Mouse (Mus musculus): ENCODE measurements around the gene Cars2. TPM values are rescaled to one million over a fixed set of nuclear protein-coding genes. Genes with fewer than 3 reads are reported as not detected.
"Not testable (repeated sequence)": the region's sequence is repeated elsewhere in the genome, so short reads cannot be mapped to it uniquely, and the experiment has no call there.

Cars2 gene
- total RNA-seq, 2 experiments from 2014 or later = 35.1 to 35.9 TPM

DNA sequence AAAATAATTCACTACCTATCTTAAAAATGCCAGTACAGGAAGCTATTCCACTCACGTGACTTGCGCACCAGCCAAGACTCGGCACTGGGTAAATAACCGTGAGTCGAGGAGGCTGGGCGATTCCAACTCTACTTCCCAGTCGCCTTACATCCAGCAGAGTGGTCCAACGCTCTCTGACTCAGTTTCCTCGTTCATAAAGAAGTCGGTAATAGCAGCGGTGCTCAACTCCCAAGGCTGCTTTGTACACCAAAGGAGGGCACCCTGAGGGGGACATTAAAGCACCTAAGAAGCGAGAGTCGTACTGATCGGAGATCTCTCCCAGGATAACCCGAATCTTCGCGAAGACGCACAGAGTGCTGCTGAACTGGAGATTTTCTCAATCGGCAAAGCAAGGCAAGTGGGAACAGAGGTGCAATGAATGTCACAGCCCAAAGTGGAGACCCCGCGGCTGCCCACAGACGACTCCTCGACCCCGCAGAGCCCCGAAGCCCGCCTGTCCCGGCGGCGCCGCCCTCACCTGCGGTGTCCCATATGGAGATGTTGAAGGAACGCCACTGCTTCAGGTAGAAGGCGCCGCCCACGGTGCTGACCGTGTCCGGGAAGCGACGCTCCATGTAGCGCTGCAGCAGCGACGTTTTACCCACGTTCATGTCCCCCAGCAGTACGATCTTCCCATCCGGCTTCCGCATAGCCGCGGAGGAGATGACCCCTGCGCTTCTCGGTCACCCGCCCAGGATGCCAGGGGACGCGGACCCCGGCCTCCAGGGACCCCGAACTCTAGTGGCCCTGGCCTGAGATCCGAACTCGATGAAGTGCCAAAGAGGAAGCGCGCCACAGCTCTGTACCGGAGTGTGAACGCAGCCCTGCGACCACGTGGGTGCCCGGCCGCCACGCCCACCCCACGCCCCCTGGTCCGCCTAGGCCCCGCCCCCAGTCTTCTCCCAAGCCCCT lies 72.5 kb downstream of the Cars2 start, which contains the start of gene Rab20:
Rab20 (minus strand) TSS at position 900 of the 951 bp plus-strand sequence.
- intact Hi-C loops (cut with DNase I) = no loop called here
- DNase-seq = peak; percentile 87

GRCm38 (mm10) chr8:11477178-11477553 lies 73.4 kb downstream of the Cars2 start:
- DNase-seq = no peak

DNA sequence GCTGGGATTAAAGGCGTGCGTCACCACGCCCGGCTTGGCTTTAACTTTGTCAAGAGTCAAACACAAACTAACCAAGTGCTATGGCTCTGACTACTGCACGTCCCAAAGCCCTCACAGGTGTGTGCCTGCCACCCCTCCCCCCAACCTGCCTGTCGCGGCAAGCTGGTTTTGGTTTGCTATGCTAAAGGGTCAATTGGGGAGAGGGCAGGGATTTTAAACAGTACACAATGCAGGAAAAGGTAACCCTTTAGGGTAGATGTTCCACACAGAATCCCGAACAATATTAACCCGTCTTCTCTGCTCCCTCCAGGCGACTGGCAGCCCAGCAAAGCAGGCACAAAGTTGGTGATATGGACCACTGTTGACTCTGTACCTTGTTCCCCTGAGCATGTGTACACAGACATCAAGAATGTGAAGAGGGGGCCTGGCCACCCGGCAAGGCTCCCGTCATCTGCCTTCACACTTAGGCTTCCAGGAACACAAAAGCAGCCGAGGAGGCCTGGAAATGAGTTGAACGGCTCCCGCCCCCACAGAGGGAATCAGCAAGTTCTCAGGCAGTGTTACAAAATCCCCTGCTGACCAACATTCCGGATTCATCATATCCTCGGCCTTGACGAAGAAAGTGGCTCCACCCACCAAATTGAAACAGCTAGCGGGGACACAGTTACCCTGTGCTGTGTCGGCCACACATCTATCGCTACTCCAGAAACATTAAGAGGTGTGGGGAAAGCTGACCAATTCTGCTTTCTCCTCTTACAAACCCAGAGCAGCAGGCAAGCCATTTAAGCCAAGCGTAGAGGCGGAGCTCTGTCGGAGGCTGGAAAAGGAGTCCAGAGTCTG lies 74.0 kb downstream of the Cars2 start:
- DNase-seq = peak; percentile 81 to 83
- intact Hi-C loops (cut with DNase I) = no loop called here

More at GRCm38 (mm10) chr8:11477178-11477553, 73.4 kb downstream of the Cars2 start:
- intact Hi-C loops (cut with DNase I) = no loop called here

DNA sequence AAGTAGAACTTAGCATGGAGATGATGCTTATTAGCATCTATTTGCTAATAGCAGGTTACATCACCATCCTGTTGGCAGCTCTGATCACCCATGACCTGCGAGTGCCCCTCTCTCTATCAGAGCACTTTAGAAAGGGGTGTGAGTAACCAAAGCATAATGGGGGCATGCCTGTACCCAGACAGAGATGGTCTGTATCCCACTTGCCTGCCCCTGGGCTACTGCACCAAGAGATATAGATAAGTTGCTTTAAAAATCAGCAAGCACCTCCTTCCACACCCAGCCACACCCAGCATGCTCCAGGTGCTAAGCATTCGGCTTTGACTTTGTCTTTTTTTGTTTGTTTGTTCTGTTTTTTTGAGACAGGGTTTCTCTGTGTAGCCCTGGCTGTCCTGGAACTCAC lies 74.7 kb downstream of the Cars2 start:
- no peak for DNase-seq
- intact Hi-C loops (cut with DNase I) = no loop called here

DNA sequence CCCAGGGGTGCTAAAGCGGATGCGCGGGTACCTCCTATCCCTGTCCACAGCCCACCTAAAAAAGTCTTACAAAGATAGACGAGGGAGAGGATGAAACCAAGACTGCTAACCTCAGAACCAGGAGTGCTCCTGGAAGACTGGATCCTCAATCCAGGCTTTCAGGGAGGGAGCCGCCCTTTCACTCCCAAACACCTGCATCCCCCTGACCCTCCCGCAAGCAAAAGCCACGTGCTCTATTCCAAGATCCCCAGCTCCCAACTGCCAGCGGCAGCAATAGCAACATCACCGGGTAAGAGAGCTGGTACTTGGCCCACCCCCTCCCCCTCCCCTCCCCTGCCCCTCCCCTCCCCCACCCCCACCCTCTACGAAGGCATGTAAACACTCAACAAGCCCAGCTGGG lies 75.2 kb downstream of the Cars2 start:
- DNase-seq = no peak
- intact Hi-C loops (cut with DNase I) = no loop called here

DNA sequence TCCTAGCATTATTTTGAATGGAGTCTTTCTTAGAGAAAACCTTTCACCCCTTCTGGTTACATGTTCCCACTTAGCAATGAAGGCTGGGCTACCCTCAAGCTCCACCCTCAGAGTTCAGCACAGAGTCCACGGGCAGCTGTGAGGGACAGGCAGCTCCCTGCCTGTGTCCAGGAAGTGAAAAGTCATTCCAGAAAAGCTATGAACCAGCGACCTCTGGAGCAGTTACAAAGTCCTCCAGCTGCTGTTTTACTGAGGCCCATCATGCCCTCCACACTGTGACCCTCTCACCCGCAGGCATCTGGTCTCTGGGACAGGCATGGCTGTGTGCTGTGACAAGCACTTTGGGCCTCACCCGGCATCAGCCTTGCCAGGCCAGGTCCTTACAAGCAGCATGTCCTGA lies 77.5 kb downstream of the Cars2 start:
- intact Hi-C loops (cut with DNase I) = no loop called here
- DNase-seq = peak; percentile 62 to 66

- no peak for DNase-seq
- intact Hi-C loops (cut with DNase I) = no loop called here
Measured at GRCm38 (mm10) chr8:11471309-11471708, 79.3 kb downstream of the Cars2 start.

GRCm38 (mm10) chr8:11470694-11471093 lies 79.9 kb downstream of the Cars2 start:
- intact Hi-C loops (cut with DNase I) = no loop called here
- no peak for DNase-seq

- intact Hi-C loops (cut with DNase I) = loop anchor here (1.0 kb wide), 1 partner anchor 16 kb away; no protein-coding TSS in a partner anchor
- DNase-seq = peak; percentile 72 to 77
Measured at GRCm38 (mm10) chr8:11469095-11469494, 81.5 kb downstream of the Cars2 start.

DNA sequence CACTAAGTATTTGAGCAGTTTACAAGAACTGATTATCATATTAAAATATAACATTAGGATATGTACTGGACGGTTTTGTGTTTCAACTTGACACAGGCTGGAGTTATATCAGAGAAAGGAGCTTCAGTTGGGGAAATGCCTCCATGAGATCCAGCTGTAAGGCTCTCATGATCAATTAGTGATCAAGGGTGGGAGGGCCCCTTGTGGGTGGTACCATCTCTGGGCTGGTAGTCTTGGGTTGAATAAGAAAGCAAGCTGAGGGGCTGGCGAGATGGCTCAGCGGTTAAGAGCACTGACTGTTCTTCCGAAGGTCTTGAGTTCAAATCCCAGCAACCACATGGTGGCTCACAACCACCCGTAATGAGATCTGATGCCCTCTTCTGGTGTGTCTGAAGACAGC lies 84.1 kb downstream of the Cars2 start:
- DNase-seq; intact Hi-C loops (cut with DNase I): not testable (repeated sequence)

DNA sequence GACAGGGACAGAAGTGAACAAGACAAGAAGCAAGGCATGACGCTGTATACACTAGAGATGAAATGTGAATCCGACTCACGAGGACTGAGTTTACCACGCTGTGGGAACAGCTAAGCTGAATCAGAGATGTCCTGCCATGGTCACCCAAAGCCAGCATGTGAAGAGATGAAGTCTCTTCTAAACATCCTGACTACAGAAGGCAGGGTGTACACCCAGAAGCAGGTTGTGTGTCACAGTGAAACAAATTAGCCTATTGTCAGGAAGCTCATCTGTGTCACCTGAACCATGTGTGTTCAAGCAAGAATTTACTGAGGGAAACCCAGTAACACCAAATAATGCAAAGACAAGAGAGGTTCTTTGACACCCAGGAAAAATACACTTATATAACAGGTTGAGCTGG lies 85.0 kb downstream of the Cars2 start:
- intact Hi-C loops (cut with DNase I) = no loop called here
- DNase-seq = no peak

DNA sequence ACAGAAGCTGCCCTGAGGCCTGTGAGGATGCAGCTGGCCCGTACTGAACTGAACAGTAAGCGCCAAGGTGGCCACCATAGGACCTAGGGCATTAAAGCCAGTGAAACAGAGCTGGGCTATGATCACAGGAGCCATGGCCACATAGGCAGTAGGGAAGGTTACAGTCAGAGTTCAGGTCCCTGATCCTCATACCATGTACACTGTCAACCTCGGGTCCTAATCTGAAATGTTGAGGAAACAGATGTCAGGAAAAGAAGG lies 85.9 kb downstream of the Cars2 start:
- intact Hi-C loops (cut with DNase I) = no loop called here
- no peak for DNase-seq

Other genes with a start within 250 kb of the Cars2 start
- 100 to 1,000 TPM; 697 to 713 TPM for gene Col4a2, start 238.0 kb downstream of the Cars2 start, total RNA-seq (2021)
- gene Col4a1, start 238.0 kb downstream of the Cars2 start, total RNA-seq (2021) = 1,000 to 10,000 TPM; 1,260 to 1,378 TPM
- 10 to 100 TPM; 28.6 to 30.4 TPM for gene Rab20, start 72.1 kb downstream of the Cars2 start, total RNA-seq (2021)
- gene Naxd, start 53.3 kb downstream of the Cars2 start, total RNA-seq (2021) = 10 to 100 TPM; 40.2 to 41.7 TPM
- gene Ing1, start 4.8 kb upstream of the Cars2 start, total RNA-seq (2021) = 10 to 100 TPM; 29.3 to 30.3 TPM
- 10 to 100 TPM; 44.9 to 50.9 TPM for gene Ankrd10, start 85.0 kb upstream of the Cars2 start, total RNA-seq (2021)
- not detected for gene 1700016D06Rik, start 150.3 kb upstream of the Cars2 start, total RNA-seq (2021)
- 100 to 1,000 TPM; 174 to 190 TPM for gene Arhgef7, start 176.9 kb upstream of the Cars2 start, total RNA-seq (2021)

Data from heart, postnatal 10 days (tissue).